Mouse (Mus musculus): ENCODE results near the gene Lmod1. TPM values are rescaled to one million over a fixed set of nuclear protein-coding genes. Genes with fewer than 3 reads are reported as not detected.

The Lmod1 gene
- 4.8 TPM for polyA plus RNA-seq (2015; fragmentation: Illumina TruSeq; extraction: RNeasy Lipid Tissue Mini Kit (QIAGEN cat#74804); ENCODE audit: insufficient read depth, low read depth, low replicate concordance)

GRCm38 (mm10) chr1:135324571-135324970 is at the start of gene Lmod1:
TSS of gene Lmod1 (plus strand) at chr1:135324807.

GRCm38 (mm10) chr1:135283826-135284291 is 40.7 kb upstream of the Lmod1 start, which contains the start of gene Rnpep:
TSS of gene Rnpep (minus strand) at chr1:135284084.

GRCm38 (mm10) chr1:135313284-135314031 is 11.1 kb upstream of the Lmod1 start, which contains the start of gene Timm17a:
TSS of gene Timm17a (minus strand) at chr1:135313778.

GRCm38 (mm10) chr1:135374868-135375581 is 50.4 kb downstream of the Lmod1 start, which contains the start of gene Shisa4:
TSS of gene Shisa4 (minus strand) at chr1:135375237.

Other genes starting within 250 kb of the Lmod1 start
- not detected for gene Lgr6, start 219.5 kb upstream of the Lmod1 start, polyA plus RNA-seq (2015; fragmentation: Illumina TruSeq; extraction: RNeasy Lipid Tissue Mini Kit (QIAGEN cat#74804); ENCODE audit: insufficient read depth, low read depth, low replicate concordance)
- 0.26 TPM for gene Ptpn7, start 192.1 kb upstream of the Lmod1 start, polyA plus RNA-seq (2015; fragmentation: Illumina TruSeq; extraction: RNeasy Lipid Tissue Mini Kit (QIAGEN cat#74804); ENCODE audit: insufficient read depth, low read depth, low replicate concordance)
- 12.8 TPM for gene Arl8a, start 178.0 kb upstream of the Lmod1 start, polyA plus RNA-seq (2015; fragmentation: Illumina TruSeq; extraction: RNeasy Lipid Tissue Mini Kit (QIAGEN cat#74804); ENCODE audit: insufficient read depth, low read depth, low replicate concordance)
- 1.1 TPM for gene Gpr37l1, start 157.1 kb upstream of the Lmod1 start, polyA plus RNA-seq (2015; fragmentation: Illumina TruSeq; extraction: RNeasy Lipid Tissue Mini Kit (QIAGEN cat#74804); ENCODE audit: insufficient read depth, low read depth, low replicate concordance)
- gene Elf3, start 66.2 kb upstream of the Lmod1 start, polyA plus RNA-seq (2015; fragmentation: Illumina TruSeq; extraction: RNeasy Lipid Tissue Mini Kit (QIAGEN cat#74804); ENCODE audit: insufficient read depth, low read depth, low replicate concordance), result 4.0 TPM
- 15.7 TPM for gene Rnpep, start 40.7 kb upstream of the Lmod1 start, polyA plus RNA-seq (2015; fragmentation: Illumina TruSeq; extraction: RNeasy Lipid Tissue Mini Kit (QIAGEN cat#74804); ENCODE audit: insufficient read depth, low read depth, low replicate concordance)
- gene Timm17a, start 11.0 kb upstream of the Lmod1 start, polyA plus RNA-seq (2015; fragmentation: Illumina TruSeq; extraction: RNeasy Lipid Tissue Mini Kit (QIAGEN cat#74804); ENCODE audit: insufficient read depth, low read depth, low replicate concordance), result 18.8 TPM
- 4.6 TPM for gene Shisa4, start 50.4 kb downstream of the Lmod1 start, polyA plus RNA-seq (2015; fragmentation: Illumina TruSeq; extraction: RNeasy Lipid Tissue Mini Kit (QIAGEN cat#74804); ENCODE audit: insufficient read depth, low read depth, low replicate concordance)
- 9.2 TPM for gene Ipo9, start 105.7 kb downstream of the Lmod1 start, polyA plus RNA-seq (2015; fragmentation: Illumina TruSeq; extraction: RNeasy Lipid Tissue Mini Kit (QIAGEN cat#74804); ENCODE audit: insufficient read depth, low read depth, low replicate concordance)

All from pancreas, adult 10 weeks (tissue).